Mouse (Mus musculus) adrenal gland, postnatal 14 days (tissue): ENCODE measurements at regions not wholly inside any gene's neighbourhood (a gene's known extent, or its start where the extent isn't known, plus 50 kb on each side); places are given as distances from the start of the nearest gene placed in this dataset.

Source experiments
- DNase-seq: peaks from one replicate; pipeline ENCODE4 v3.0.0; 2021; ENCODE audit warnings: mixed read lengths

DNA sequence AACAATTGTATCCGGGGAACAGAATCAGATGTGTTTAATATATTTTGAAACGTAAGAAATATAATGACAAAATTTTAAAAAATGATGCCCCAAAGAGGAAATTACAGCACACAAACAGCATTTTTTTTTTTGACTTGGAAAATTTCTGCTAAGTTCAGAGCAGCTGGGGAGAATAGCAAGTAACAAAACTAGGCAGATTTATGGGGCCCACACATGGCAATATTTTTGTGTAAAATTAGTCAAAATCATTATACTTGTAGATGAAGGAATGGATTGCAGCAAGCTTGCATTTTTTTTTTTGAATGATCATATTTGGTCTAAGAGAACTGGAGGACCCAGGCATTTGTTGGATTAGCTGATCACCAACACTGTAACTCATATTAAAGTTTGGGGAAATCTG is 189.4 kb downstream of the Map2k6 start:
- DNase-seq, result no peak

DNA sequence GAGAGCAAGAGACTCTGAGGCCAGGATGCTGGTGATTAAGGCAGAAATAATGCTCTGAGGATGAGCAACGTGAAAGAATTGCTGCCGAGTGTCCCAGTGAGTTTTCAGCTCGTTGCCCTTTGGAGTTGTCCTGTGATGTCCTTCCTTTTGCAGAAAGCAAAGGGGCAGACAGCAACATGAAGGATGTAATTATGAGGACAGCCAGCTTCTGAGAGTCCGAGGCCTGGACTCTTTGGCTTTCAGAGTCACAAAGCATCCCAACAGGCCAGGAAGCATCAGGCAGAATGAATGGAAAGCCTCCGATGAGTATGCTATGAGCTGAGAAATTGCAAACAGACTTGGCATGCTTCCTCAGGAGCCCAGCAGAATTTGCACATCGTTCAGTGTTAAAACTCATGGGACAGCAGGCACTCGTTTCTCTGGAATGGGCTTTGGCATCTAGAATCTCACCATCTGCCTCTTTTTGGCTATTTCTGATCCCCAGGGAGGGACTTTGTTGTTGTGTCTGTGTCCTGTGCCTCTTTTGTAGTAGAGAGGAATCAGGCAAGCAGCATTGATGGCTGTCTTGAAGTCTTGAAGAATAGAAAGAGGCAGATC is 196.4 kb downstream of the Map2k6 start:
- no peak for DNase-seq

DNA sequence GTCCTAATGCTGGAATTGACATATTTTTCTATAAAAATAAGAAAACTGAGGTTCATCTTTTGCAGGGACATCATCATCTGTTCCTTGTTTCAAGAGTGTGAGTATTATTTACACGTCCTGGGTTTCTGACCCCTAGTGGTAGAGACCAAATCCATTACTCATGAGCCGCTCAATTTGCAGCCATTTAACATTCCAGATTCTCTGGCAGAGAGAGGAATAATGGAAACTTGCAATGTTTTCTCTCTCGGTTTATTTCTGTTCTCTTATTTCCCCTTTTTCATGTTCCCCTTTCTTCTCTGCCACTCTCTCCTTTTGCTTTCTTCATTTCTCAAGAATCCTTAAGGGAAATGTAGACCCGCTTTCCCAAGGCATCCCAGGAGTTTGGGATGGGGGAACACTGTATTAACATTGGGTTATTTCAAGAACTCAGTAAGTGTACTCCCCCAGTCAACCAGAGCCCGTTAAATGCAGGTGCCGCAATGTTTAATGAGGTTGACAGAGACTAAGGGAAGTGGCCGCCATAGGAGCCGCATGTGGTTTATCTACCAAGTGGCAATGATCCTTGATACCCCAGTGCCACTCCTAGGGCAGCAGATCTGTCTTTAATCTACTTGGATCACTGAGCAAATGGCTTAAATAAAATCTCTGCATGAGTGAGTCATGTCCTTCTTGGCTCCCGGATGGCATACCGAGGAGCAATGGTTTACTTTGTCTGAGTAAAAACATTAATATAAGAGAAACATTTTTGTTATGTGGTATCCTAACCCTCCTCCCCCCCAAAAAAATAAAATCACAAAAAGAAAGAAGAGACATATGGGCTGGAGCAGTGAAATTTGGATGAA is 206.3 kb downstream of the Map2k6 start:
- DNase-seq, result no peak

- DNase-seq, result no peak
Measured at GRCm38 (mm10) chr11:110609276-110609675, 210.4 kb downstream of the Map2k6 start.

DNA sequence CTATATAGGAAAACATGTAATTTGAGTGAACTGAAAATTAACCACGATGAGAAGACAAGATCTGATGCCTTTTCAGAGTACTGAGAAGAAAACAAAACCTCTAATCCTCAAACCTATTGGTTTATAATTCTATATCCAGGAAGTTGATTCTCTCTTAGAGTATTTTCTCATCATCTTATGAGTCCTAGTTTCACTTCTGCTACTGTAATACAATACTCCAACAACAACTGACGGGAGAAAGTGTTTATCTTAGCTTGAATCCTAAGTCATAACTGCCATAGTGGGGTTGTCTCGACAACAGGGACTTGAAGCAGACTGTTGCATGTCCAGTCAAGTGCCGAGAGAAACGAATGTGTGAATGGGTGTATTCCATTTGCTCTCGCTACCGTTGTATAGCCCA is 211.9 kb downstream of the Map2k6 start:
- DNase-seq, result no peak

GRCm38 (mm10) chr11:110632001-110632400 is 233.1 kb downstream of the Map2k6 start:
- no peak for DNase-seq

DNA sequence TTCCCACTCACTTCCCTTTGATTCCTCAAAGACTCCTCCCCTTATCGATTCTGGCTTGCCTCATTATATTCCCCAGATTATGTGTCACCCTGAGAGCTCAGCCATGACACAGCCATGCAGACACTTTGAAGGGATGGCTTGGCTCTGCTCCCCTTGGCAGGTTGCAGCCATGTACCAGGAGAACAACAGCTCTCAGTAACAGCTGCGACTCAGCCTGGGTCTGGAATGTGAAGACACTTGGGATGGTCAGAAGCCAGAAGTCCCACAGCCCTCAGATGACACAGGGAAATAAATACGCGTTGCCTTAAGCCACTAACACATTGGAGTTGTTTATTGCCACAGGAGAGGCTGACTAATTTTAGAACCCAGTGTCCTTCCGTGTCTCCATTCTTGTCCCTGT is 234.4 kb downstream of the Map2k6 start:
- no peak for DNase-seq

DNA sequence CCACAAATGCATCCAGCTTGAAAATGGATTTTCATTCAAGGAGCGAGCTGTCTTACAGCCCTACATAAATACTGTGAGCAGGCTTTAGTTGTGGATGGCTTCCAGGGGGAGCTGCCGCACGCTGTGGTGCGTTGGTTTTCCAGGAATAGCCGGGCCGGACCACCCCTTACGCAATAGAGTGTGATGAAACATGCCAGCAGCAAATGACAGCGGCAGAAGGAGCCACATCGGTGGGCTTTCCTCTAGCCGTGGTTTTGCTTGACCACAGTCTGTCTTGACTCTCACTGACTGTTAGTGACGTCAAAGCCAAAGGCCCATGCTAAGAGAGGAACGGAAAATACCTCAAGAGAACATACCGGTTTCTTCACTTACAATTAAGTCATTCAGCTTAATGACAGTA is 243.6 kb downstream of the Map2k6 start:
- DNase-seq, result peak; percentile 6

GRCm38 (mm10) chr11:110649575-110650210 is 250.8 kb downstream of the Map2k6 start:
- no peak for DNase-seq

DNA sequence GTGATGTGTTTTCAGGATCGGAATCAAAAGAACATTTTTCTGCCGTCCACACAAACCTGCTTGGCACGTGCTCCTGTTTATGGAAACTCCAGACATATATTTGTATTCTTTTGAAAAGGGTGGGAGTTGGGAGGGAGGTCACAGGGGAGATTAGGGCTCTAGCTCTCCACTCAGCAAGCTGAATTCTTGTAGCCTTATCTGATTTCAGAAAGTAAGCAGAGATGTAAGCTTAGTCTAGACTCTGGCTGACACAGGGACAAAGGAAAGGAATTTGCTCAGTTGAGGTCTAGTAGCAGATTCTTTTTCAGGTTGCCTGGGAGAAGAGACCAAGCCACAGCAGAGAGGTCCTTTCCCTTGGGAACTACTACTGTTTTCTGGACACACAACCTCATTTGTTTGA is 253.1 kb downstream of the Map2k6 start:
- DNase-seq, result no peak

GRCm38 (mm10) chr11:110656524-110657156 is 257.7 kb downstream of the Map2k6 start:
- DNase-seq, result no peak

DNA sequence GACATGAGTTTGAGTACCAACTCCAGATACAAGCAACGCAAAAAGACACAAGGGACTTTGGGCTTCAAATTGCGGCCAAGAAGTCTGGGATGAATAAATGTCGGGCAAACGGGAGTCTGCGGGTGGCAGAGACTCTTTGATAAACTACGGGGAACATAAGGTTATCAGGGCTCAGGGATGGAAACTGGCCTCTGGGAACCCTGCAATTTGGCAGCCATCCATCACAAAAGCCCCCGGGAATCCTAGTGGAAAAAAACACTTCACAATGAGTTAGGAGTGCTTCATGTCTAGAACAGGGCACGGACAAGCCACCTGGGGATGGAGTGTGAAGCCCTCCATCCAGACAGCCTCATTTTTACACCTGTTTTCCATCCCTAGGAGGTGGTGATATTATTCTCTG is 258.9 kb downstream of the Map2k6 start:
- DNase-seq, result no peak

- peak; percentile 33 for DNase-seq
Measured at GRCm38 (mm10) chr11:110670626-110671508, 271.9 kb downstream of the Map2k6 start.

- no peak for DNase-seq
Measured at GRCm38 (mm10) chr11:110672941-110673340, 274.0 kb downstream of the Map2k6 start.

- no peak for DNase-seq
Measured at GRCm38 (mm10) chr11:110692824-110693223, 275.0 kb upstream of the Kcnj16 start.

GRCm38 (mm10) chr11:110697067-110697466 is 270.8 kb upstream of the Kcnj16 start:
- DNase-seq, result no peak

- no peak for DNase-seq
Measured at GRCm38 (mm10) chr11:110698342-110698741, 269.5 kb upstream of the Kcnj16 start.

DNA sequence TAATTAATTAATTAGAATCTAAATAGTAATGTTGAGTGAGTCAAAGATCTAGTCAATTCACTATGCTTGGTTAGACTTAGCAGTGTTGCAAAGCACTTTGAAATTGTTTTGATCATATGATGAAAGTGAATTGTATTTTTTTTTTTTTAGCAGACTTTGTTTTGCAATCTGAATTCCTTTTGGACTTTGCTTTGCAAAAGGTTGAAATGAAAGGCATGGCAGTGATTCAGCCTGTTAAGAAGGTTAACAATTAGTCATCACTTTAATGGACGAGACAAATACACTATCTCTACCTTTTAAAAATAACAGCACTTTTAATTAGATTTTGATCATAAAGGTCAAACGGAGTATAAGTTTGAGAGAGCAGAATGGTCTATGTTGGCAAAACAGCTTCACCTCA is 266.9 kb upstream of the Kcnj16 start:
- no peak for DNase-seq

DNA sequence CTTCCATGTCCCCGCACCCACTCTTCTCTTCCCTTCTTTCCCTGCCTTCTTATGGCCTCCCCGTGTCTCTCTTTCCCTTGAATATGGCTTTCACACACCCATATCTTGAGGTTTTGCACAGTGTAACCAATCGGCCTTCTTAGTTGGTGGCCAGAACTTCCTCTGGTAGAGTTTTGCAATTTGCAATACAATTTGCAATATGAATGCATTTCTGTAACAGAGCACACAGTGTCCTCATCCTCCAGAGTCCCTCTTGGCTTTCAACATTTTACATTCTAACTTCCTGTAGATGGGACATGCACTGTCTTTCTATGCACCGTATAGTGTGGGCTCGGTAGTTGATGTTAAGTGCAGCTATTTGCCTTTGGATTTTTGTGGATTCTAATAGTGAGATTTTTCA is 265.7 kb upstream of the Kcnj16 start:
- no peak for DNase-seq

DNA sequence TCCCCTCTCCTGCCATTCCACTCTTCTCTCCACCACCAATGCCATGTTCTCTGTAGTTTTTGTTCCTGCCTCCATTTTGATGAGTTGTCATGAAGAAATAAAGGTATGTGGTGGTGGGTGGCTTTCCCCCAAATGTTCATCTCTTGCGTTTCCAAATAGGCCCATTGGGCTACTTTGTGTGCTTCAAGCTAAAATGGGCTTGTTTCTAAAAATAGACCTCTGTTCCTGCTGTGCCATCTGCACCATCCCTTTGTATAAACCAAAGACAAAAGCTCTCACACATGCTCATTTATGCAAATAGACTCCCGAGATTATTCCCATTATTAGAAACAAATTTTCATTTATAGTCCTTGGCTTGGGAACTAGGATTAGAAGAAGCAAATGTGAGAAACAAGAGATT is 264.3 kb upstream of the Kcnj16 start:
- no peak for DNase-seq

- no peak for DNase-seq
Measured at GRCm38 (mm10) chr11:110707328-110707727, 260.5 kb upstream of the Kcnj16 start.

GRCm38 (mm10) chr11:110715300-110715699 is 252.5 kb upstream of the Kcnj16 start:
- no peak for DNase-seq
